Mouse (Mus musculus) urinary bladder, postnatal 4 days (tissue): Measurements from ENCODE around the gene Mafg.

ENCODE experiments used
- DNase-seq, 2 experiments: peaks; one replicate each; pipeline ENCODE4 v3.0.0; 2021 to 2022; ENCODE audit warnings: low spot score in 2 of 2

Gene Mafg

GRCm38 (mm10) chr11:120623961-120624679, 9.3 kb downstream of the Mafg start:
- DNase-seq, result peak in 1 of 2 experiments; percentile 52

GRCm38 (mm10) chr11:120622805-120623204, 10.6 kb downstream of the Mafg start:
- DNase-seq, result no peak

GRCm38 (mm10) chr11:120620195-120620594, 13.2 kb downstream of the Mafg start:
- DNase-seq, result no peak

GRCm38 (mm10) chr11:120618619-120619535, 14.5 kb downstream of the Mafg start:
- DNase-seq, result peak in 1 of 2 experiments; percentile 18

- DNase-seq, result peak; percentile 91 to 92
Observed at GRCm38 (mm10) chr11:120617519-120618112, 15.8 kb downstream of the Mafg start, which contains the start of gene Pcyt2. Gene Pcyt2 (minus strand): TSS chr11:120617936.

GRCm38 (mm10) chr11:120616617-120617294, 16.6 kb downstream of the Mafg start:
- no peak for DNase-seq

- no peak for DNase-seq
Observed at GRCm38 (mm10) chr11:120615606-120616203, 17.7 kb downstream of the Mafg start.

- DNase-seq, result peak in 1 of 2 experiments; percentile 16
Observed at GRCm38 (mm10) chr11:120615167-120615566, 18.2 kb downstream of the Mafg start.

GRCm38 (mm10) chr11:120613976-120614375, 19.4 kb downstream of the Mafg start:
- no peak for DNase-seq

GRCm38 (mm10) chr11:120613481-120613972, 19.9 kb downstream of the Mafg start:
- DNase-seq, result peak in 1 of 2 experiments; percentile 17

GRCm38 (mm10) chr11:120612763-120613162, 20.6 kb downstream of the Mafg start:
- DNase-seq, result peak; percentile 60 to 78

GRCm38 (mm10) chr11:120610477-120611046, 22.8 kb downstream of the Mafg start:
- no peak for DNase-seq

- peak in 1 of 2 experiments; percentile 17 for DNase-seq
Observed at GRCm38 (mm10) chr11:120609250-120609649, 24.1 kb downstream of the Mafg start.

- no peak for DNase-seq
Observed at GRCm38 (mm10) chr11:120608241-120609034, 25.0 kb downstream of the Mafg start, which contains the start of gene Npb. Gene Npb (plus strand): TSS chr11:120608477.

GRCm38 (mm10) chr11:120606764-120607163, 26.6 kb downstream of the Mafg start:
- no peak for DNase-seq

- no peak for DNase-seq
Observed at GRCm38 (mm10) chr11:120605667-120606066, 27.7 kb downstream of the Mafg start.

- DNase-seq, result no peak
Observed at GRCm38 (mm10) chr11:120603545-120603944, 29.9 kb downstream of the Mafg start.

GRCm38 (mm10) chr11:120600716-120601115, 32.7 kb downstream of the Mafg start:
- no peak for DNase-seq

- DNase-seq, result no peak
Observed at GRCm38 (mm10) chr11:120598990-120599549, 34.3 kb downstream of the Mafg start.
